Mouse (Mus musculus) urinary bladder, adult 2 months (tissue): ENCODE data around the gene Rrnad1. TPM values are rescaled to one million over a fixed set of nuclear protein-coding genes. Genes with fewer than 3 reads are reported as not detected.
A peak's percentile ranks its signal among the peaks of the same experiment; 100 is the strongest.

Source experiments
- DNase-seq: peaks from one replicate; pipeline ENCODE4 v3.0.0; 2022; ENCODE audit warnings: low spot score
- polyA plus RNA-seq: library from polyadenylated mRNA; depleted of rRNA; stranded (reverse); fragments of >200 nt; gene quantifications from 2 replicates; pipeline ENCODE4 v1.2.3, GENCODE M21; 2012; rRNA removed

Gene Rrnad1
- polyA plus RNA-seq, 1 experiment: 33.2 TPM

- peak; percentile 44 for DNase-seq
Observed at GRCm38 (mm10) chr3:87884708-87885251, 45.7 kb downstream of the Rrnad1 start.

GRCm38 (mm10) chr3:87884291-87884690 lies 46.2 kb downstream of the Rrnad1 start:
- no peak for DNase-seq

GRCm38 (mm10) chr3:87877730-87878129 lies 52.8 kb downstream of the Rrnad1 start:
- no peak for DNase-seq

Other genes starting within 250 kb of the Rrnad1 start
- 0.19 and 0.29 TPM in 2 replicates for gene Lrrc71, start 182.1 kb downstream of the Rrnad1 start, polyA plus RNA-seq
- gene Ntrk1, start 135.6 kb downstream of the Rrnad1 start, polyA plus RNA-seq: 2.7 and 3.5 TPM in 2 replicates
- 0.73 and 0.80 TPM in 2 replicates for gene Insrr, start 133.8 kb downstream of the Rrnad1 start, polyA plus RNA-seq
- gene Pear1, start 106.4 kb downstream of the Rrnad1 start, polyA plus RNA-seq: 21.1 and 26.5 TPM in 2 replicates
- gene Sh2d2a, start 84.0 kb downstream of the Rrnad1 start, polyA plus RNA-seq: 0.65 and 0.87 TPM in 2 replicates
- 26.2 and 30.0 TPM in 2 replicates for gene Prcc, start 45.1 kb downstream of the Rrnad1 start, polyA plus RNA-seq
- gene Hdgf, start 24.4 kb downstream of the Rrnad1 start, polyA plus RNA-seq: 151 and 152 TPM in 2 replicates
- gene Mrpl24, start 11.2 kb downstream of the Rrnad1 start, polyA plus RNA-seq: 120 and 132 TPM in 2 replicates
- 22.8 and 24.0 TPM in 2 replicates for gene Isg20l2, start 403 bp downstream of the Rrnad1 start, polyA plus RNA-seq
- 0.91 and 1.4 TPM in 2 replicates for gene Crabp2, start 17.9 kb upstream of the Rrnad1 start, polyA plus RNA-seq
- 3.7 and 5.3 TPM in 2 replicates for gene Nes, start 40.4 kb upstream of the Rrnad1 start, polyA plus RNA-seq
- 0.15 and 0.28 TPM in 2 replicates for gene Bcan, start 69.5 kb upstream of the Rrnad1 start, polyA plus RNA-seq
- gene Hapln2, start 96.9 kb upstream of the Rrnad1 start, polyA plus RNA-seq: 0.06 TPM in 1 of 2 replicates, not detected in the other
- 5.6 and 9.7 TPM in 2 replicates for gene Gpatch4, start 112.4 kb upstream of the Rrnad1 start, polyA plus RNA-seq
- gene Naxe, start 127.8 kb upstream of the Rrnad1 start, polyA plus RNA-seq: 90.2 and 91.1 TPM in 2 replicates
- gene Ttc24, start 147.6 kb upstream of the Rrnad1 start, polyA plus RNA-seq: not detected in 2 replicates
- 2.0 and 2.6 TPM in 2 replicates for gene Iqgap3, start 151.3 kb upstream of the Rrnad1 start, polyA plus RNA-seq
- 34.6 and 51.0 TPM in 2 replicates for gene Mef2d, start 211.7 kb upstream of the Rrnad1 start, polyA plus RNA-seq